In the genomic region with DNA sequence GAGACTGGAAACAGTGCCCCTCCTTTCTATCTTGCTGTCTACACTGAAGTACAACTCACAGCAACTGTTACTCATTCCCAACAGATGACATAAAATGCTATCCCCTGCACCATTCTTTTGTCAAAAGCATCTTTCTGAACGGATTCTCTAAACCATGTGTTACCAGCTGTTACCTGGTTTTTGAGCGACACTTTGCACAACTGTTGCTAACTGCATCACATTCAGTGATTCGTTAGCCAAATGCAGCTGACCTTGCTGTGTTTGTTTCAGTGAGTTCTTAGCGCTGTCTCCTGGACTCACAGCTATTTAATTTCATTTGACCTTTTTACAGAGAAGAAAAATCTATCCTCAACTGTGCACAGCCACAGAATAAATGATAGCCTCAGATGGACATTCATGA, we compare ENCODE assay signal across 26 mouse cellular contexts.
"Had no signal": no experiment of that assay in that cellular context is flagged by ENCODE, and none has a peak within 500 bp of the region (broad histone marks: within the 10 kb centered on the region; RNA-seq: fewer than 3 reads in every experiment).

No protein-coding gene starts in this region.

- H3K36me3 ChIP-seq: embryonic facial prominence, embryonic 10.5 days; embryonic facial prominence, embryonic 12.5 days; embryonic facial prominence, embryonic 13.5 days; embryonic facial prominence, embryonic 15.5 days; forebrain, embryonic 10.5 days; forebrain, embryonic 12.5 days; forebrain, embryonic 15.5 days had no signal

- DNase-seq: cerebellum, adult 8-10 months; cerebellum, adult 9-10 months; cerebellum, adult 9-11 months; cerebellum, postnatal 10 days; cerebellum, postnatal 14 days; cerebellum, postnatal 25 days; cerebellum, postnatal 36 days; embryo, embryonic 11 days; forebrain, postnatal 0 days; gastrocnemius, adult 2 months; gastrocnemius, postnatal 10 days; gastrocnemius, postnatal 14 days; gastrocnemius, postnatal 25 days; gastrocnemius, postnatal 36 days; heart, adult 11 months; heart, adult 18-20 months; heart, adult 2 months had no signal

- H3K9me3 ChIP-seq: embryonic facial prominence, embryonic 10.5 days; embryonic facial prominence, embryonic 12.5 days; embryonic facial prominence, embryonic 13.5 days; embryonic facial prominence, embryonic 15.5 days; forebrain, embryonic 10.5 days; forebrain, embryonic 12.5 days; forebrain, embryonic 13.5 days; forebrain, embryonic 15.5 days had no signal

- H3K27ac ChIP-seq: embryonic facial prominence, embryonic 10.5 days; embryonic facial prominence, embryonic 12.5 days; embryonic facial prominence, embryonic 13.5 days; embryonic facial prominence, embryonic 15.5 days; forebrain, embryonic 10.5 days; forebrain, embryonic 12.5 days; forebrain, embryonic 13.5 days; forebrain, embryonic 15.5 days; gastrocnemius, adult 2 months; heart, adult 2 months had no signal

- H3K4me1 ChIP-seq: embryonic facial prominence, embryonic 10.5 days; embryonic facial prominence, embryonic 12.5 days; embryonic facial prominence, embryonic 13.5 days; embryonic facial prominence, embryonic 15.5 days; forebrain, embryonic 12.5 days; forebrain, embryonic 15.5 days had no signal

- H3K4me2 ChIP-seq: embryonic facial prominence, embryonic 12.5 days; embryonic facial prominence, embryonic 13.5 days; embryonic facial prominence, embryonic 15.5 days; forebrain, embryonic 12.5 days; forebrain, embryonic 13.5 days; forebrain, embryonic 15.5 days had no signal

- H3K27me3 ChIP-seq: embryonic facial prominence, embryonic 12.5 days; embryonic facial prominence, embryonic 13.5 days; embryonic facial prominence, embryonic 15.5 days; forebrain, embryonic 13.5 days; forebrain, embryonic 15.5 days had no signal

- H3K4me3 ChIP-seq: embryonic facial prominence, embryonic 10.5 days; embryonic facial prominence, embryonic 12.5 days; embryonic facial prominence, embryonic 13.5 days; embryonic facial prominence, embryonic 15.5 days; erythroblast, embryonic 14.5 days; forebrain, embryonic 10.5 days; forebrain, embryonic 12.5 days; forebrain, embryonic 13.5 days; forebrain, embryonic 15.5 days; gastrocnemius, adult 2 months; heart, adult 2 months had no signal
